Mouse (Mus musculus): ENCODE measurements at regions not wholly inside any gene's neighbourhood (a gene's known extent, or its start where the extent isn't known, plus 50 kb on each side); places are given as distances from the start of the nearest gene placed in this dataset.

GRCm38 (mm10) chr5:118380422-118381293, 135.6 kb downstream of the 2410131K14Rik start:
- DNase-seq: no peak

GRCm38 (mm10) chr5:118381294-118381675, 136.3 kb downstream of the 2410131K14Rik start:
- DNase-seq: peak; percentile 17

- DNase-seq: peak; percentile 25
Observed at GRCm38 (mm10) chr5:118386126-118386525, 141.1 kb downstream of the 2410131K14Rik start.

GRCm38 (mm10) chr5:118388419-118388818, 143.4 kb downstream of the 2410131K14Rik start:
- no peak for DNase-seq

DNA sequence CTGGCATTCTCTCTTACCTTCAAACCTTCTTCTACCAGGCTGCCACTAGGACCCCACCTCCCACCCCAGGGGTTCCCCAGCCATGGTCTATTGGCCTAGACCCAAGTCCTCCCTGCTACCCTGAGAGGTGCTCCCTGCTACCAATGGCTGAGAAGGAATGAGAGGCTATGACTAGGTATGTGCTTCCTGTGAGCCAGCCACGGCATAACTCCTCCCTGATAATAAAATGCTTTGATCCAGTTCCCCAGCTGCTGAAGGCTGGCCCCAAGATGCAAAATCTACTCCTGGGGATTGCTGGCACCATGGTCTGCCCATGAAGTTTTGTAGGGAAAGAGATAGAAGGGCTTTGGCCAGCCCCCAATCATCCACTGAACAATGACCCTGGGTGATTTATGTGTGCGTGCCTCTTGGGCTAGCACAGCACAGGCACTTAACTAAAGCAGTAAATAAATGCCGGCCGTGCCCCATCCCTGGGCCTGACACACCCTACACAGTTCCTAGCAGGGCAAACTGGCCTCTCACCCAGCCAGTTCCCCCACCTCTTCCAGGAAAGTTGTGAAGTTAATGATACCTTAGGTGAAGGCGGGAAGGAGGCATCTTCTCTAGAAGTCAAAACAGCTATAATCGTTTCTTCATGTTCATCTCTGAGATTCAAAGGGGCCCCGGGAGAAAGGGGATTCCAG, 145.8 kb downstream of the 2410131K14Rik start:
- DNase-seq: no peak

GRCm38 (mm10) chr5:118392932-118393487, 148.0 kb downstream of the 2410131K14Rik start:
- no peak for DNase-seq

- DNase-seq: no peak
Observed at GRCm38 (mm10) chr5:118394051-118394450, 149.0 kb downstream of the 2410131K14Rik start.

- no peak for DNase-seq
Observed at GRCm38 (mm10) chr5:118396004-118396725, 151.1 kb downstream of the 2410131K14Rik start.

- DNase-seq: no peak
Observed at GRCm38 (mm10) chr5:118400926-118401325, 155.9 kb downstream of the 2410131K14Rik start.

DNA sequence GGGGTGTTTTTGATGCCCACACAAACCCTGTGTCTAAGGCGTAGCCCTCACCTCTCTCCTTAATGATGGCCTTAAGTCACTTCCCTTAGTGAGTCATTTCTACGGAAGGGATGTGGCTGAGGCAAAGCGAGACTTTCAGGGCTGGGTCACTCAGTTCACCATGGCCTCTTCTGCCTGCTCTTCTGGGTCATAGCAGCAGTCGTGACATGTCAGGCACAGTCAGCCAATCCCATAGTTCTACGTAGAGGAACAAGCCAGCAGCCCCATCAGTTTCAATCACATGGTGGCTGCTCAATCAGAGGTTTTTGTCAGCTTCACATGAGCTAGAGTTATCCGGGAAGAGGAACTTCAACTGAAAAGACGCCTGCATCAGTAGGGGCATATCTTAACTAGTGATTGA, 156.1 kb upstream of the Med13l start:
- no peak for DNase-seq

DNA sequence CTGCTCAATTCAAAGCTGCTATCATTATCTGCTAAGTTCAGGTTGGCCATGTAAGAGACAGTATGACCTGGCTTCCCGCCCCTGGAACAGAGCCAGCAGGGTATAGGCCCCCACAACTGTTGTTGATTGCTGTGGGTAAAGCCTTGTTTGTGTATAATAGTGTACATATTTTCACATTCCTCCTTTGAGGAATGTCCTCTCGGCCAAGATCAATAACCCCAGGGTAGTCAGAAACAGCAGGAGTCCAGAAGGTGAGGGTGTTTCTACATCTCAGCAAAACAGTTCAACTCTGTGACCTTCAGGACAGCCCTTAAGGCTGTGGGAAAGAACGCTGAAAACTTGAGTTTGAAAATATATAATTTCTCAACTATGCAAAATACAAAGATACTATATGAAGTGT, 155.1 kb upstream of the Med13l start:
- DNase-seq: no peak

GRCm38 (mm10) chr5:118407451-118407850, 153.0 kb upstream of the Med13l start:
- no peak for DNase-seq

DNA sequence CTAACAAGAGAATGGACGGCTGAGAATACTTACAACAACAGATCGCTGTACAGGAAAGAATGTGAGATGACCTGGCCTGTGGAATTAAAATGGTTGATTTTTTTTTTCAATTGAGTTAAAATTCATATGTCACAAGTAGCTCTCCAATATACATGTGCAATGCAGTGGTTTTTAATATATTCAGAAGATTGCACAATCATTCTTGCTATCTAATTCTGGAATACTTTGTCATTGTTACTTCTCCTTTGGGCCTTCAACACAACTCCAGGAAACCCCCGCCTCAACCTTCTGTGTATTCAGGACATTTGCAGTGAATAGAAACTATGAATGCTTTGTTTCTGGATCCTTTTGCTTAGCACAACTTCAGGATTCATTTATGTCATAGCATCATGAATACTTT, 152.5 kb upstream of the Med13l start:
- no peak for DNase-seq

- no peak for DNase-seq
Observed at GRCm38 (mm10) chr5:118408826-118409225, 151.7 kb upstream of the Med13l start.

DNA sequence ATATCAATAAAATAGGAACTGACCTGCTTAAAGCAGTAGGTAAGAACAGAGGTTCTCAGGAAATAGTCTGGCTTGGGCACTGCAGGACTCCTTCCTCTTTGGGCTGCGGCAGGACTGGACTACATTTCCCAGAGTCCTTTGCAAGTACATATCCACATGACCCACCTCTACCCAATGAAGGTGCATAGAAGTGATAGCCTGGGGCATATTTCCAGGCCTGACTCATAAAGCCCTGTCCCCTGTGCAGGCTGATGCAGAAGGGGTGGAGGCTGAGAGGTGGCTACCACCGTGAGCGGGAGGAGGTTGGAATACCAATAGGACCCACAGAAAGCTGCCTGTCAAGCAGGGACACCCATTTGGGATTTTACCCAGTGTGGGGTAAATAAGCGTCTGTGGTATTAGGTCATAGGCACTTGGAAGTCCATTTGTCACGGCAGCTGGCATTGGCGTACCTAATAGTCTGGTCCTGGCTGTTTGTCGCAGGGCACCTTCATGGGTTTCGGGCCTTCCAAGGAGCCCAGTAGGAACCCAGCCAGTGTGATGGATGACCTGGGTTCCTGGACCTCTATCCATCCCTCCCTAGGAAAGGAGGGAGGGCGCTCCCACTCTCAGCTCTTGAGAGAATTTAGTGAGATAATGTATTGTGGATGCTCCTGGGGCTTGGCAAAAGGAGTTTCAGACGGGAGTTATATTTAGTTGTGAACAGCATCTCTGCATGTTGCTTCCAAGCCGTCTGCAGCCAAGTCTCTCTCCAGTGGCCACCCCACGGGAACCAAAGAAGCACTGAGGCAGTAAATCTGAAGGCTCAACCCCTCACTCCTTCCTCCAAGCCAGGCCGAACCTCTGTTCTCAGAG, 146.8 kb upstream of the Med13l start:
- DNase-seq: peak; percentile 93

- no peak for DNase-seq
Observed at GRCm38 (mm10) chr5:118419344-118420037, 141.0 kb upstream of the Med13l start.

DNA sequence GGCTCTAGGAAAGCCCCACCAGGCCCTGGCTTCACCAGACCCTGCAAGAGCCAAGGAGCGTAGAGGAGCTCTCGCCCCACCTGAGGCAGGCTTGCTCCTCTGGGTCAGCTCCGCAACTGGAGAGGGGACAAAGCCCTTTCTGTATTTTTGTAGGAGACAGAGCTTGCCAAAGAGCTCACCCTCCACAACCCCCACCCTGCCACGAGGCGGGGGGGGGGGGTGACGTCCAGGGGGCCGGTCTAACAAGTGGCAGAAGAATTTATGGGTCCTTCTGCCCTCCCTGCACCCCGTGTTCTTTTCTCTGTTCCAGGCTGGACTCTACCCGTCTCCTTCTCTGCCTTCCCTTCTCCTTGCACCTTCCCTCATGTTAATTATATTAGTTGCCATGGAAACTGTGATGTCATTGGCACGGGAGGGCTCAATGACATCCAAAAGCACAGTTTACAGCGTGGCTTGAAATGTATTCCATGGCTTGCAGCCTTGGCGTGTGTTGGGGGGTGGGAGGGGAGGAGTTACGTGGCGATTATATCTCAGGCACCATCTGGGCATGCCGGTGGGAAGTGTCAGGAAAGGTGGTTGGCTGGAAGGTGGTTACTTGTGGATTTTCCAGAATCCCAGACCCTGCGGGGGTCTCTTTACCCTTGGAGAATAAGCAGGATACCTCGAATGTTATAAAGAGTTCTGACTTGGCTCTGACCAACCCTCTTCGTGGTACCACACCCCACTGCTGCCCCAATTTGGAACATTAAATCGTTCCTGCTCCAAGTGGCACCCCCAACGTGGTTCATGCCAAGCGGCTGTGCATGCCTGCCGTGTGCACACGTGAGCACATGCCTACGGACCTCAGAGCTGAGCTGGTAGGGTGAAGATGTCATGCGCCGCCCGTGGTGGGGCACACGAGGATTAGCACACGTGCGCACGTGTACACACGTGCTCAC, 138.3 kb upstream of the Med13l start:
- DNase-seq: peak; percentile 53

DNA sequence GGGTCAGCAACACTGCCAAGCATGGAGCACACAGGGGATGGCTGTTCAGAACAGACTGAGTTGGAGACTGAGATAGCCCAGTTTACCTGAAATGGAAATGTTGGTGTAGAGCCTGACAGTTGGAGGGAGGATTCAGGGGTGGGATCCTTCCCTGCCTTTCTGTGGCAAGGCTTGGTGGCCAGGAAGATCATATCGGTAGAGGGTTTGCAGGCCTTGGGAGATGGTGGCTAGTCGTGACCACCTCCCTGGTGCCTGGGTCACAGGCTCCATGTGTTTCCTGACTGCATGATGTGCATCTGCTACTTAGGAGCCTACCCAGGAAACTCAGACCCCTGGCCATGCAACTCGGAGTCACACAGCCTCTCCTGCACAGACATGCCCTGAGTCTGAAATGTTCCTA, 136.3 kb upstream of the Med13l start:
- no peak for DNase-seq

DNA sequence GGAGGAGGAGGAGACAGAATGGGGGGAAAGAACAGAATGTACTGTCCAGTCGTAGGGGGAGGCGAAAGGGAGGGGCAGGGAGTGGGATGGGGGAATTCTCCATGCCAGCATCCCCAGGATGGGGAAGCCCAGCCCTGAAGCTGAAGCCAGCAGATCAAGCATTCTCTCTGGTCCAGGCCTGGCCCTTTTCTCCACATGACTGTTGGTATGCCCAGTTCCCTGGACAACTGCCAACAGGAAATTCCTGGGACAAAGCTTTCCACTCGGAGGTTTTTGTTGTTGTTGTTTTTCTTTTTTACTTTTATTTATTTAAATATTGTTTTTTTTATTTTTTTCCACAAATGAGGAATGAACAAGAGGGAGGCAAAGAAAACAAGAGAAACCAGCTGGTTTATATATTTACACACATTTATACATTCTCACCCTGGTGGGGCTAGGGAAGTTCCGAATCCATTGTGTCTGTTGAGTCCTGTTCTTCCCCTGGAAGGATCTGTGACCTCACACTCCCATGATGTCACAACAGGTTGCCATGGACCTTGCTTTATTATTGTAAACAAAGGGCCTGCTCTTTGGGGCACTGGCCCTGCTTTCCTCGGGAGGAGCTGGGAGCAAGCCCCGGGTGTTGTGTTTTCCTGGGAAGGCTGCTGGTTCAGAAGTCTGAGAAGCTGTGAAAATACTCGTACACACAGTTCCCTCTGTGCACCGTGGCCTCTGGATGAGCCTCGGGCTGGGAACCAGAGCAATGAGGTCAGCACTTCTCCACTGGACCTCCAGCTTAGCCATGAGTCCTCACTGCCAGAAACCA, 135.5 kb upstream of the Med13l start:
- peak; percentile 54 for DNase-seq

DNA sequence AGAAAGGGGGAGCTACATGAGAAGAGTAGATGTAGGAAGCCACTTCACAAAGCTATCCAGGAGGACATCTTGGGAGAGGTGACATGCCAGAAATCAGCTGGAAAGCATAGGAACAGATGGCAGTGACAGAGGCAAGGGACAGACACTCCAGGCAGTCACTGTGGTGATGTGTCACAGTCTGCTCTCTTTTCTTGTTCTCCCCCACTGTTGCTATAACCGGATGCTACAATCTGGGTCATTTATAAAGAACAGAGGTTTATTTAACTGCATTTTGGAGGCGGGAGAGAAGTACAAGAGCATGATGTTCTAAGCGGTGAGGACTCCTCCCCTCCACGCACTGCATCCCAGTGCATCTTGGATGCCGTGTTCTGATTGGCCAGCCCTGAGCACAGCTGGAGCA, 133.8 kb upstream of the Med13l start:
- DNase-seq: peak; percentile 46
